Mouse (Mus musculus): ENCODE data around the gene Trim14. TPM values are rescaled to one million over a fixed set of nuclear protein-coding genes. Genes with fewer than 3 reads are reported as not detected.

Gene Trim14
- polyA plus RNA-seq, 1 experiment from 2014 or later: 2.7 TPM

GRCm38 (mm10) chr4:46566931-46567671 is 31.2 kb upstream of the Trim14 start:
- Histone ChIP-seq H3K4me2 (ENCODE audit: low read depth, low read length) (no peak overlapping the region), H3K9ac (replicated peaks; ENCODE audit: low read length) (no peak overlapping the region), H3K36me3 (replicated peaks; ENCODE audit: control insufficient read depth, insufficient read depth, low read depth, low read length) (no peaks in the 10 kb centered on the region), H3K9me3 (replicated peaks; ENCODE audit: control insufficient read depth, low read length) (no peaks in the 10 kb centered on the region), H3K4me1 (ENCODE audit: control insufficient read depth, insufficient read depth, low read length) (no peaks in the 10 kb centered on the region), H3K27me3 (ENCODE audit: control insufficient read depth, insufficient read depth, low read length) (no peaks in the 10 kb centered on the region), H3K4me3 (ENCODE audit: low read depth, low read length) (no peak overlapping the region), H3K27ac (replicated peaks; ENCODE audit: low read depth, low read length) (no peak overlapping the region)
- DNase-seq (ENCODE audit: low spot score) (no peak), ATAC-seq (replicated peaks; ENCODE audit: insufficient number of reproducible peaks, low FRiP score, low TSS enrichment, low read depth) (no peak)
- WGBS: 78% methylated on average over 8 of the region's 8 CpGs

- no peak overlapping the region for H3K4me2 ChIP-seq (ENCODE audit: low read depth, low read length)
- H3K9me3 ChIP-seq (replicated peaks; ENCODE audit: control insufficient read depth, low read length): no peaks in the 10 kb centered on the region
- no peaks in the 10 kb centered on the region for H3K4me1 ChIP-seq (ENCODE audit: control insufficient read depth, insufficient read depth, low read length)
- no peaks in the 10 kb centered on the region for H3K36me3 ChIP-seq (replicated peaks; ENCODE audit: control insufficient read depth, insufficient read depth, low read depth, low read length)
- ATAC-seq (replicated peaks; ENCODE audit: insufficient number of reproducible peaks, low FRiP score, low TSS enrichment, low read depth) (no peak), DNase-seq (ENCODE audit: low spot score) (no peak)
- WGBS: 90% methylated on average over 4 of the region's 4 CpGs
- H3K9ac ChIP-seq (replicated peaks; ENCODE audit: low read length): no peak overlapping the region
- H3K4me3 ChIP-seq (ENCODE audit: low read depth, low read length): no peak overlapping the region
- H3K27me3 ChIP-seq (ENCODE audit: control insufficient read depth, insufficient read depth, low read length): no peaks in the 10 kb centered on the region
- H3K27ac ChIP-seq (replicated peaks; ENCODE audit: low read depth, low read length): no peak overlapping the region
Observed at GRCm38 (mm10) chr4:46565393-46565955, 29.5 kb upstream of the Trim14 start.

- H3K4me3 ChIP-seq (ENCODE audit: low read depth, low read length): no peak overlapping the region
- H3K4me1 ChIP-seq (ENCODE audit: control insufficient read depth, insufficient read depth, low read length): no peaks in the 10 kb centered on the region
- H3K9ac ChIP-seq (replicated peaks; ENCODE audit: low read length): no peak overlapping the region
- ATAC-seq (replicated peaks; ENCODE audit: insufficient number of reproducible peaks, low FRiP score, low TSS enrichment, low read depth) (no peak), DNase-seq (ENCODE audit: low spot score) (no peak)
- H3K4me2 ChIP-seq (ENCODE audit: low read depth, low read length): no peak overlapping the region
- WGBS: 92% methylated on average over 4 of the region's 4 CpGs
- H3K27me3 ChIP-seq (ENCODE audit: control insufficient read depth, insufficient read depth, low read length): no peaks in the 10 kb centered on the region
- no peaks in the 10 kb centered on the region for H3K36me3 ChIP-seq (replicated peaks; ENCODE audit: control insufficient read depth, insufficient read depth, low read depth, low read length)
- no peak overlapping the region for H3K27ac ChIP-seq (replicated peaks; ENCODE audit: low read depth, low read length)
- H3K9me3 ChIP-seq (replicated peaks; ENCODE audit: control insufficient read depth, low read length): no peaks in the 10 kb centered on the region
Observed at GRCm38 (mm10) chr4:46564247-46564646, 28.3 kb upstream of the Trim14 start.

- Histone ChIP-seq H3K27ac (replicated peaks; ENCODE audit: low read depth, low read length) (no peak overlapping the region), H3K9me3 (replicated peaks; ENCODE audit: control insufficient read depth, low read length) (no peaks in the 10 kb centered on the region), H3K4me2 (ENCODE audit: low read depth, low read length) (no peak overlapping the region), H3K4me3 (ENCODE audit: low read depth, low read length) (no peak overlapping the region), H3K27me3 (ENCODE audit: control insufficient read depth, insufficient read depth, low read length) (no peaks in the 10 kb centered on the region), H3K9ac (replicated peaks; ENCODE audit: low read length) (no peak overlapping the region), H3K36me3 (replicated peaks; ENCODE audit: control insufficient read depth, insufficient read depth, low read depth, low read length) (no peaks in the 10 kb centered on the region), H3K4me1 (ENCODE audit: control insufficient read depth, insufficient read depth, low read length) (no peaks in the 10 kb centered on the region)
- DNase-seq (ENCODE audit: low spot score): no peak
- WGBS: 71% methylated on average over 10 of the region's 10 CpGs
- no peak for ATAC-seq (replicated peaks; ENCODE audit: insufficient number of reproducible peaks, low FRiP score, low TSS enrichment, low read depth)
Observed at GRCm38 (mm10) chr4:46563847-46564246, 27.9 kb upstream of the Trim14 start.

- no peak for DNase-seq (ENCODE audit: low spot score)
- H3K4me3 ChIP-seq (ENCODE audit: low read depth, low read length): no peak overlapping the region
- H3K9me3 ChIP-seq (replicated peaks; ENCODE audit: control insufficient read depth, low read length): no peaks in the 10 kb centered on the region
- H3K9ac ChIP-seq (replicated peaks; ENCODE audit: low read length): no peak overlapping the region
- no peak overlapping the region for H3K4me2 ChIP-seq (ENCODE audit: low read depth, low read length)
- H3K4me1 ChIP-seq (ENCODE audit: control insufficient read depth, insufficient read depth, low read length): no peaks in the 10 kb centered on the region
- WGBS: 92% methylated on average over 14 of the region's 14 CpGs
- ATAC-seq (replicated peaks; ENCODE audit: insufficient number of reproducible peaks, low FRiP score, low TSS enrichment, low read depth): no peak
- no peak overlapping the region for H3K27ac ChIP-seq (replicated peaks; ENCODE audit: low read depth, low read length)
- H3K36me3 ChIP-seq (replicated peaks; ENCODE audit: control insufficient read depth, insufficient read depth, low read depth, low read length): no peaks in the 10 kb centered on the region
- H3K27me3 ChIP-seq (ENCODE audit: control insufficient read depth, insufficient read depth, low read length): no peaks in the 10 kb centered on the region
Observed at GRCm38 (mm10) chr4:46562841-46563240, 26.9 kb upstream of the Trim14 start.

GRCm38 (mm10) chr4:46562037-46562436 is 26.1 kb upstream of the Trim14 start:
- H3K4me2 ChIP-seq (ENCODE audit: low read depth, low read length): no peak overlapping the region
- no peak overlapping the region for H3K27ac ChIP-seq (replicated peaks; ENCODE audit: low read depth, low read length)
- DNase-seq (ENCODE audit: low spot score) (no peak), ATAC-seq (replicated peaks; ENCODE audit: insufficient number of reproducible peaks, low FRiP score, low TSS enrichment, low read depth) (no peak)
- no peak overlapping the region for H3K4me3 ChIP-seq (ENCODE audit: low read depth, low read length)
- WGBS: 81% methylated on average over 5 of the region's 5 CpGs
- H3K36me3 ChIP-seq (replicated peaks; ENCODE audit: control insufficient read depth, insufficient read depth, low read depth, low read length): no peaks in the 10 kb centered on the region
- no peaks in the 10 kb centered on the region for H3K9me3 ChIP-seq (replicated peaks; ENCODE audit: control insufficient read depth, low read length)
- H3K27me3 ChIP-seq (ENCODE audit: control insufficient read depth, insufficient read depth, low read length): no peaks in the 10 kb centered on the region
- no peaks in the 10 kb centered on the region for H3K4me1 ChIP-seq (ENCODE audit: control insufficient read depth, insufficient read depth, low read length)
- no peak overlapping the region for H3K9ac ChIP-seq (replicated peaks; ENCODE audit: low read length)

- 79% methylated on average over 14 of the region's 14 CpGs for WGBS
- Histone ChIP-seq H3K9me3 (replicated peaks; ENCODE audit: control insufficient read depth, low read length) (no peaks in the 10 kb centered on the region), H3K27me3 (ENCODE audit: control insufficient read depth, insufficient read depth, low read length) (no peaks in the 10 kb centered on the region), H3K9ac (replicated peaks; ENCODE audit: low read length) (no peak overlapping the region), H3K4me2 (ENCODE audit: low read depth, low read length) (no peak overlapping the region), H3K27ac (replicated peaks; ENCODE audit: low read depth, low read length) (no peak overlapping the region), H3K4me3 (ENCODE audit: low read depth, low read length) (no peak overlapping the region), H3K36me3 (replicated peaks; ENCODE audit: control insufficient read depth, insufficient read depth, low read depth, low read length) (no peaks in the 10 kb centered on the region), H3K4me1 (ENCODE audit: control insufficient read depth, insufficient read depth, low read length) (no peaks in the 10 kb centered on the region)
- DNase-seq (ENCODE audit: low spot score) (no peak), ATAC-seq (replicated peaks; ENCODE audit: insufficient number of reproducible peaks, low FRiP score, low TSS enrichment, low read depth) (no peak)
Observed at GRCm38 (mm10) chr4:46560069-46560705, 24.2 kb upstream of the Trim14 start.
